8 mouse cellular contexts compared by ENCODE assay signal in the genomic region with DNA sequence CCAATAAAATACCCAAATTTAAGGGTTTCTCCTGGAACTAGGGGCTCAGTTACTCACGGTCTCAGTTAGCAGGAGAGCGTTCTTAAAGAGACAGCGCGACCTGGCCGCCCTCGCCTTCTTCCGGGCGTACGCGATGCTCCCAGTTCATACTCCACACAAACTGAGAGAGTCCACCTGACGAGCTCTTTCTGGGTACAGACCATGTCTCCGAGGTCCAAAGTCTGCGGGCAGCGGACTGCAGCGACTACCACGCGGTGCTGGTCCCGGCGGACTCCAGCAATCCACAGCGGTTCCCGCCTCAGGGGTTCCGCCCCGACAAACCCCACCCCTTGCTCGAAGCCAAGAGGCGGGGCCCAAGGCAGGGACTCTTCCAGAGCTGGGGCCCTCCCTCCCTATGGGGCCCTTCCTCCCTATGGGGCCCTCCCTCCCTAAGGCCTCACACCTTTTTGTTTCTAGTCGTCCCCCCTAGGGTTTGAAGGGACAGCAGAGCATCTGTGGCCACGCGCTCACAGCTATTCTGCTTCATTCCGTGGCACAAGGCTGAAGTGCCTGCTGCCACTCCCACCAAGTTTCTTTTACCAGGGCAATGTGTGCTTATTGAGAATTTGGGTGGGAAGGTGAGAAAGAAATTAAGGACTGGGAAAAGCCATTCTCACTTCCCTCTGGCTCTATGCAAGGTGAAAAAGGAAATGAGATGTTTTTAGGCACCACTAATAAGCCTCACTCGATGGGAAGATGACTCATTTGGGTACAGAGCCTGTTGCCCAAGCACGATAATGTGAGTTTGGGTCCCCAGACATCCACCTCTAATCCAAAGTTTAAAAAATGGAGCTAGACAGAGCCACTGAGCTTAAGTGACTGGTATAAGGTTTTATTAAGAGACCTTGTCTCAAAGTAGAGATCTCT. TPM values are rescaled to one million over a fixed set of nuclear protein-coding genes. Genes with fewer than 3 reads are reported as not detected.
DNase-seq lines count a peak whose midpoint lies in the region; ATAC-seq and TF ChIP-seq lines count a peak whose summit lies in the region.

A gene (minus strand): TSS at position 285 of the 906 bp plus-strand sequence.

- H3K9me3 ChIP-seq in CH12.LX (replicated peaks; ENCODE audit: low read length) = peaks cover 13% of the 10 kb centered on the region
- H3K9me3 ChIP-seq in erythroblast, embryonic 14.5 days (ENCODE audit: control insufficient read depth, low read length) = peaks cover 14% of the 10 kb centered on the region
- no peaks in the 10 kb centered on the region for H3K9me3 ChIP-seq in heart, embryonic 15.5 days (replicated peaks)
- no peaks in the 10 kb centered on the region for H3K9me3 ChIP-seq in neural tube, embryonic 14.5 days (ENCODE audit: control insufficient read depth, low read length)

- WGBS in heart, embryonic 15.5 days = 2% methylated on average over 31 of the region's 31 CpGs
- 3% methylated on average over 31 of the region's 31 CpGs for WGBS in lung, adult 2 months
- WGBS in neural tube, embryonic 14.5 days = 3% methylated on average over 31 of the region's 31 CpGs

- DNase-seq in CH12.LX (ENCODE audit: extremely low read depth) = peak; percentile 92
- DNase-seq in adrenal gland, postnatal 4 days (ENCODE audit: low spot score in 2 of 2) = peak; percentile 43 to 53
- DNase-seq in kidney, postnatal 10 days = peak; percentile 90
- DNase-seq in lung, adult 2 months = peak; percentile 86
- DNase-seq in thymus, postnatal 0 days (ENCODE audit: low spot score) = peak; percentile 61

- TF ChIP-seq CTCF in CH12.LX (conservative IDR thresholded peaks at IDR 0.05 in 1 of 2, IDR thresholded peaks at IDR 0.05 in 1 of 2; ENCODE audit: low read depth in 2 of 2, low read length in 2 of 2) = no peak
- TF ChIP-seq CTCF in lung, adult 2 months (IDR thresholded peaks at IDR 0.05; ENCODE audit: insufficient read depth, low read length) = no peak

- H3K4me2 ChIP-seq in CH12.LX (ENCODE audit: insufficient read depth, low read depth, poor library complexity, severe bottlenecking) = peak within 1 kb of the TSS; percentile 87
- H3K4me2 ChIP-seq in heart, embryonic 15.5 days = peak within 1 kb of the TSS; percentile 90
- H3K4me2 ChIP-seq in neural tube, embryonic 14.5 days (ENCODE audit: low read depth, low read length) = peak within 1 kb of the TSS; percentile 94

- peak; percentile 90 for ATAC-seq in heart, embryonic 15.5 days (replicated peaks; ENCODE audit: insufficient number of reproducible peaks, insufficient read depth, low FRiP score, low read depth)
- peak; percentile 90 for ATAC-seq in neural tube, embryonic 14.5 days (ENCODE audit: low read depth)

- TF ChIP-seq POLR2A in CH12.LX (IDR thresholded peaks at IDR 0.05; ENCODE audit: low read depth, low read length) = peak; percentile 93
- TF ChIP-seq POLR2A in lung, adult 2 months (IDR thresholded peaks at IDR 0.05; ENCODE audit: borderline replicate concordance, extremely low read depth, low read depth, low read length) = peak; percentile 75; the same call in 1 of the 2 replicates

- TF ChIP-seq EP300 in CH12.LX (IDR thresholded peaks at IDR 0.05; ENCODE audit: low read length) = peak; percentile 81

- H3K4me1 ChIP-seq in CH12.LX (ENCODE audit: control insufficient read depth in 1 of 2, insufficient read depth in 2 of 2) = peaks cover 14 to 38% of the 10 kb centered on the region in 2 experiments
- H3K4me1 ChIP-seq in erythroblast, embryonic 14.5 days (ENCODE audit: control insufficient read depth) = peaks cover 73% of the 10 kb centered on the region
- peaks cover 18% of the 10 kb centered on the region for H3K4me1 ChIP-seq in heart, embryonic 15.5 days (replicated peaks)
- peaks cover 3% of the 10 kb centered on the region; the same call in 1 of the 2 replicates for H3K4me1 ChIP-seq in lung, adult 2 months (ENCODE audit: control insufficient read depth, insufficient read depth, low read length)
- no peaks in the 10 kb centered on the region for H3K4me1 ChIP-seq in neural tube, embryonic 14.5 days (ENCODE audit: control insufficient read depth, insufficient read depth, low read length)

- H3K27ac ChIP-seq in CH12.LX (ENCODE audit: insufficient read depth, low read depth) = peak within 1 kb of the TSS; percentile 51; the same call in 1 of the 2 replicates
- 0 out of 2 replicates have a peak within 1 kb of the TSS, but pooled peaks have one; percentile 28 for H3K27ac ChIP-seq in heart, embryonic 15.5 days
- H3K27ac ChIP-seq in neural tube, embryonic 14.5 days (ENCODE audit: low read depth, low read length) = no peak within 1 kb of the TSS

- H3K36me3 ChIP-seq in CH12.LX (replicated peaks in 1 of 2; ENCODE audit: control insufficient read depth in 1 of 2, insufficient read depth in 1 of 2, low read length in 1 of 2) = peaks cover 19 to 37% of the 10 kb centered on the region in 2 experiments
- H3K36me3 ChIP-seq in erythroblast, embryonic 14.5 days (ENCODE audit: control insufficient read depth) = peaks cover 43% of the 10 kb centered on the region
- H3K36me3 ChIP-seq in heart, embryonic 15.5 days = peaks cover 10% of the 10 kb centered on the region; the same call in 1 of the 2 replicates
- H3K36me3 ChIP-seq in neural tube, embryonic 14.5 days (ENCODE audit: control insufficient read depth, insufficient read depth, low read length) = no peaks in the 10 kb centered on the region

- H3K27me3 ChIP-seq in CH12.LX (replicated peaks) = no peaks in the 10 kb centered on the region
- H3K27me3 ChIP-seq in erythroblast, embryonic 14.5 days (ENCODE audit: control insufficient read depth) = no peaks in the 10 kb centered on the region
- H3K27me3 ChIP-seq in heart, embryonic 15.5 days = no peaks in the 10 kb centered on the region
- H3K27me3 ChIP-seq in neural tube, embryonic 14.5 days (ENCODE audit: control insufficient read depth, insufficient read depth, low read length) = no peaks in the 10 kb centered on the region

- H3K4me3 ChIP-seq in CH12.LX (replicated peaks in 1 of 3; ENCODE audit: low read depth in 2 of 3, low read length in 2 of 3, poor library complexity in 1 of 3) = peak within 1 kb of the TSS; percentile 70 to 74 (median 71)
- H3K4me3 ChIP-seq in erythroblast, embryonic 14.5 days (replicated peaks) = peak within 1 kb of the TSS; percentile 76
- H3K4me3 ChIP-seq in heart, embryonic 15.5 days = peak within 1 kb of the TSS; percentile 76
- peak within 1 kb of the TSS; percentile 64 for H3K4me3 ChIP-seq in lung, adult 2 months (replicated peaks; ENCODE audit: extremely low read depth, low read depth, low read length)
- H3K4me3 ChIP-seq in neural tube, embryonic 14.5 days (ENCODE audit: low read depth, low read length) = peak within 1 kb of the TSS; percentile 57

- peak within 1 kb of the TSS; percentile 75 for H3K9ac ChIP-seq in CH12.LX (ENCODE audit: insufficient read depth, low read depth)
- H3K9ac ChIP-seq in heart, embryonic 15.5 days = peak within 1 kb of the TSS; percentile 76
- peak within 1 kb of the TSS; percentile 57 for H3K9ac ChIP-seq in neural tube, embryonic 14.5 days (replicated peaks; ENCODE audit: low read depth, low read length)

- in situ Hi-C loops in CH12.LX (cut with MboI; ENCODE audit: low pct_ligation_motif_present, low pct_unique_long_range_greater_than_20kb, low sequenced_read_pairs) = no loop called here

- H3K79me2 ChIP-seq in CH12.LX (replicated peaks; ENCODE audit: control insufficient read depth, extremely low read depth, insufficient read depth, poor library complexity, severe bottlenecking) = peaks cover 15% of the 10 kb centered on the region

- no peak for TF ChIP-seq RAD21 in CH12.LX (IDR thresholded peaks at IDR 0.05; ENCODE audit: low read depth, low read length)

- dilution Hi-C loops in CH12.LX (cut with MboI; ENCODE audit: extremely low pct_ligation_motif_present, extremely low pct_unique_long_range_greater_than_20kb, low sequenced_read_pairs) = no loop called here

TF ChIP-seq in CH12.LX, 34 proteins besides CTCF, POLR2A, EP300 and RAD21 (continues in another document):
- peak; percentile 44 for TF ChIP-seq ETS1 (conservative IDR thresholded peaks at IDR 0.05; ENCODE audit: low read depth, low read length)
- TF ChIP-seq SMC3 (IDR thresholded peaks at IDR 0.05; ENCODE audit: low read depth, low read length) = no peak
- no peak for TF ChIP-seq USF1 (IDR thresholded peaks at IDR 0.05; ENCODE audit: low read depth, low read length)
- TF ChIP-seq GABPA (IDR thresholded peaks at IDR 0.05; ENCODE audit: insufficient replicate concordance, low read depth, low read length) = no peak
- TF ChIP-seq NELFE (IDR thresholded peaks at IDR 0.05; ENCODE audit: low read depth, low read length) = peak; percentile 89
- no peak for TF ChIP-seq ZC3H11A (IDR thresholded peaks at IDR 0.05; ENCODE audit: low read depth, low read length)
- peak; percentile 90 for TF ChIP-seq MAX (IDR thresholded peaks at IDR 0.05; ENCODE audit: low read length)
- no peak for TF ChIP-seq USF2 (conservative IDR thresholded peaks at IDR 0.05; ENCODE audit: low read depth, low read length)
- TF ChIP-seq HCFC1 (IDR thresholded peaks at IDR 0.05; ENCODE audit: low read depth, low read length) = peak; percentile 42; the same call in 1 of the 2 replicates
- peak; percentile 55; the same call in 1 of the 2 replicates for TF ChIP-seq E2F4 (IDR thresholded peaks at IDR 0.05; ENCODE audit: insufficient replicate concordance, low read depth, low read length)
- TF ChIP-seq UBTF (IDR thresholded peaks at IDR 0.05; ENCODE audit: low read depth, low read length) = 0 out of 2 replicates have a peak, but pooled peaks have one; percentile 31
- peak; percentile 4; the same call in 1 of the 2 replicates for TF ChIP-seq BHLHE40 (IDR thresholded peaks at IDR 0.05; ENCODE audit: low read depth, low read length)
- peak; percentile 97 for TF ChIP-seq MAZ (IDR thresholded peaks at IDR 0.05; ENCODE audit: low read depth, low read length)
- TF ChIP-seq ZKSCAN1 (IDR thresholded peaks at IDR 0.05; ENCODE audit: borderline replicate concordance, low read depth, low read length) = no peak
- peak; percentile 72 for TF ChIP-seq POLR2AphosphoS2 (IDR thresholded peaks at IDR 0.05; ENCODE audit: low read depth, low read length)
- TF ChIP-seq CHD2 (IDR thresholded peaks at IDR 0.05; ENCODE audit: low read length) = 0 out of 2 replicates have a peak, but pooled peaks have one; percentile 51
- no peak for TF ChIP-seq ZNF384 (IDR thresholded peaks at IDR 0.05; ENCODE audit: low read depth, low read length)

RNA-seq across cellular contexts. Expression of the gene that starts here (rescaled TPM):
- total RNA-seq in CH12.LX (2012; rRNA removed) (27.5 and 30.6 TPM in 2 replicates), CH12.LX (2014; rRNA removed) (15.8 and 19.7 TPM in 2 replicates)
- 21.4 and 23.4 TPM in 2 replicates for polyA plus RNA-seq in CH12.LX (2012; ENCODE audit: insufficient read length, low read depth)
- total RNA-seq in adrenal gland, postnatal 4 days (2021) = 10 to 100 TPM; 11.5 to 13.1 TPM
- polyA plus RNA-seq in erythroblast, embryonic 14.5 days (2012) = 0.47 and 0.61 TPM in 2 replicates
- polyA plus RNA-seq in heart, embryonic 15.5 days (2015; fragmentation: Nextera tagmentation; extraction: Ambion mirVana) = 11.9 and 14.1 TPM in 2 replicates
- 12.8 and 14.6 TPM in 2 replicates for polyA plus RNA-seq in lung, adult 2 months (2012; rRNA removed)
- polyA plus RNA-seq in neural tube, embryonic 14.5 days (2014; fragmentation: Nextera tagmentation; extraction: Ambion mirVana) = 9.0 and 12.1 TPM in 2 replicates
- 31.0 and 35.6 TPM in 2 replicates for polyA plus RNA-seq in thymus, postnatal 0 days (2015; fragmentation: Nextera tagmentation; extraction: Ambion mirVana)
